In the genomic region with DNA sequence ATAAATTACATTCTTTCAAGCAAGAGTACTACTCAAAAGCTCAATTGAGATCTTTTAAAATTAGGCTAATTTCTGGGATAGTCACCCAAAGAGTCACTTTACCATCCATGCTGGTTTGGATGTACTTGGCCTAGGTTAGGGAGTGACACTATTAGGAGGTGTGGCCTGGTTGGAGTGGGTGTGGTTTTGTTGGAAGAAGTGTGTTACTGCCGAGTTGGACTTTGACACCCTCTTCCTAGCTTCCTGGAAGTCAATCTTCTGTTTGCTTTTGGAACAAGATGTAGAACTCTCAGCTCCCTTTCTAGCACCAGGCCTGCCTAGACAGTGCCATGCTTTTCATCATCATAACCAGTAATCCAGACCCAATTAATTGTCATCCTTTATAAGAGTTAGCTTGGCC, we compare ENCODE assay signal across 29 mouse cellular contexts. TPM values are rescaled to one million over a fixed set of nuclear protein-coding genes. Genes with fewer than 3 reads are reported as not detected.
DNase-seq lines count a peak whose midpoint lies in the region; TF ChIP-seq lines count a peak whose summit lies in the region.
"Had no signal": no experiment of that assay in that cellular context is flagged by ENCODE, and none has a peak within 500 bp of the region (broad histone marks: within the 10 kb centered on the region; RNA-seq: fewer than 3 reads in every experiment).

No protein-coding gene starts in this region.

- no peak overlapping the region for H3K9ac ChIP-seq in liver, adult 2 months (ENCODE audit: low read depth, low read length)
- H3K9ac ChIP-seq: embryonic facial prominence, embryonic 12.5 days; embryonic facial prominence, embryonic 15.5 days; forebrain, postnatal 0 days; heart, embryonic 12.5 days; heart, embryonic 15.5 days; hindbrain, embryonic 13.5 days had no signal

- H3K27ac ChIP-seq in liver, adult 2 months (replicated peaks; ENCODE audit: insufficient read depth, low read depth, low read length): no peak overlapping the region
- H3K27ac ChIP-seq: embryonic facial prominence, embryonic 12.5 days; embryonic facial prominence, embryonic 15.5 days; heart, embryonic 15.5 days; hindbrain, embryonic 10.5 days; hindbrain, embryonic 13.5 days; hindbrain, postnatal 0 days had no signal

- peak; percentile 15 for DNase-seq in liver, adult 2 months (ENCODE audit: extremely low read depth, low read depth, low spot score)
- no peak for DNase-seq in liver
- DNase-seq in large intestine, adult 2 months (ENCODE audit: low read depth, low spot score): peak; percentile 52
- DNase-seq in yolk sac, embryonic 10.5 days (ENCODE audit: low spot score): peak; percentile 19
- DNase-seq in frontal cortex, postnatal 36 days (ENCODE audit: low spot score in 2 of 2): no peak
- no peak for DNase-seq in adrenal gland, postnatal 36 days
- DNase-seq: adrenal gland, postnatal 10 days; cerebellum, adult 11 months; cerebellum, adult 2 months; cerebellum, adult 9-11 months; cerebellum, postnatal 25 days; forebrain, postnatal 0 days; gastrocnemius, postnatal 25 days; heart, adult 18-20 months; heart, postnatal 10 days; heart, postnatal 36 days had no signal

- no peak for TF ChIP-seq POLR2A in liver, adult 2 months (IDR thresholded peaks at IDR 0.05; ENCODE audit: extremely low read depth, insufficient read depth, low read length)

- H3K36me3 ChIP-seq in liver, adult 2 months (ENCODE audit: control insufficient read depth, insufficient read depth, low read length): no peaks in the 10 kb centered on the region
- H3K36me3 ChIP-seq: embryonic facial prominence, embryonic 12.5 days; embryonic facial prominence, embryonic 15.5 days; heart, embryonic 12.5 days; heart, embryonic 15.5 days; hindbrain, embryonic 10.5 days; hindbrain, embryonic 13.5 days had no signal

- no peak for TF ChIP-seq CTCF in liver, adult 2 months (IDR thresholded peaks at IDR 0.05; ENCODE audit: low read depth, low read length)

- 15% methylated on average over 1 of the region's 1 CpGs for WGBS in liver, adult 2 months
- 17% methylated on average over 1 of the region's 1 CpGs for WGBS in large intestine, adult 2 months

- H3K79me2 ChIP-seq in liver, adult 2 months (ENCODE audit: control insufficient read depth, insufficient read depth, low read length): no peaks in the 10 kb centered on the region

- H3K4me1 ChIP-seq in liver, adult 2 months (ENCODE audit: control insufficient read depth, insufficient read depth, low read length): no peaks in the 10 kb centered on the region
- H3K4me1 ChIP-seq: embryonic facial prominence, embryonic 12.5 days; embryonic facial prominence, embryonic 15.5 days; heart, embryonic 12.5 days; heart, embryonic 15.5 days; hindbrain, embryonic 10.5 days; hindbrain, embryonic 13.5 days had no signal

- no peak overlapping the region for H3K4me3 ChIP-seq in liver, adult 2 months (ENCODE audit: insufficient read depth, low read depth, low read length)
- H3K4me3 ChIP-seq: embryonic facial prominence, embryonic 12.5 days; embryonic facial prominence, embryonic 15.5 days; heart, embryonic 12.5 days; heart, embryonic 15.5 days; hindbrain, embryonic 10.5 days; hindbrain, embryonic 13.5 days had no signal

- no peaks in the 10 kb centered on the region for H3K27me3 ChIP-seq in liver, adult 2 months (ENCODE audit: control insufficient read depth, insufficient read depth, low read length)
- H3K27me3 ChIP-seq: embryonic facial prominence, embryonic 12.5 days; embryonic facial prominence, embryonic 15.5 days; heart, embryonic 12.5 days; heart, embryonic 15.5 days; hindbrain, embryonic 13.5 days had no signal

RNA-seq across cellular contexts. Expression of a gene that starts 45.4 kb away (rescaled TPM):
- total RNA-seq in liver, adult 2 months (2014; rRNA removed): 0.09 and 0.13 TPM in 2 replicates
- polyA plus RNA-seq in liver, adult 2 months (2012; rRNA removed): 0.02 TPM in 1 of 2 replicates, not detected in the other
- 0.34 and 0.38 TPM in 2 replicates for polyA plus RNA-seq in large intestine, adult 2 months (2012; rRNA removed)
- total RNA-seq in adrenal gland, postnatal 36 days (2021): 1 to 10 TPM; 2.9 to 3.3 TPM
- total RNA-seq: common myeloid progenitor, adult 5-6 weeks had no signal

RNA-seq across cellular contexts. Expression of a gene that starts 54.4 kb away (rescaled TPM):
- total RNA-seq in liver, adult 2 months (2014; rRNA removed): not detected in 2 replicates
- polyA plus RNA-seq in liver, adult 2 months (2012; rRNA removed): not detected in 2 replicates
- polyA plus RNA-seq in large intestine, adult 2 months (2012; rRNA removed): 0.05 TPM in 1 of 2 replicates, not detected in the other
- under 1 TPM in 1 of 2 experiments, not detected in 1; 0.13 TPM for total RNA-seq in adrenal gland, postnatal 36 days (2021)
- total RNA-seq: adrenal gland, postnatal 4 days; common myeloid progenitor, adult 5-6 weeks; ES-E14; gastrocnemius, adult 8-10 months; gastrocnemius, postnatal 25 days; heart, adult 18-20 months; heart, postnatal 10 days; heart, postnatal 36 days had no signal
- polyA plus RNA-seq: embryonic facial prominence, embryonic 15.5 days; forebrain, embryonic 11.5 days; gonadal fat pad, adult 2 months; heart, embryonic 12.5 days; heart, embryonic 15.5 days; hindbrain, embryonic 10.5 days had no signal

Comparison
In these comparisons a context has a peak if more than half of its experiments do, and no peak if none do; other contexts are left out.
1. DNase-seq: peak in liver, adult 2 months (single experiment), large intestine, adult 2 months (single experiment) and yolk sac, embryonic 10.5 days (single experiment); none in liver (single experiment), frontal cortex, postnatal 36 days (0 of 2) and adrenal gland, postnatal 36 days (0 of 2).